7 mouse cellular contexts compared by ENCODE assay signal in the genomic region with DNA sequence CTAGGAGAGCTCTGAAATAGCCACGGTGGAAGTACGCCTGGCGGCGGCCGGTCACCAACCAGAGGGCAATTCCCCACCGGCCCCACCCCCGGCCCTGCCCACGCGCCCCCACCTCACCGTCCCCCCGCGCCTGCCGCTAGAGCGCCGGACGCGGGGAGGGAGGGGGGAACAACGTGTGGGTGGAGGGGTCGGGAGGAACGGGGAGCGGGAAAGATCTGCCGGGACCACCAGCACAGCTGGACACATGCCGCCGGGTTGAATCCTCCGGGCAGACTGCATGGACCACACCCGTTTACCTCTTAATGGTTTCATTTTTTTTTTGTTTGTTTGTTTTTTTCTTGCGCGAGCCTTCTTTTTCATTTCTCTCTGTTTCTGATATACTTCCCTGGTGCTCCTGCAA.
DNase-seq lines count a peak whose midpoint lies in the region; ATAC-seq and TF ChIP-seq lines count a peak whose summit lies in the region.

No protein-coding gene starts in this region.

- H3K4me3 ChIP-seq in CH12.LX (replicated peaks in 1 of 3; ENCODE audit: low read depth in 2 of 3, low read length in 2 of 3, poor library complexity in 1 of 3): no peak overlapping the region
- no peak overlapping the region for H3K4me3 ChIP-seq in heart, embryonic 15.5 days

- in situ Hi-C loops in CH12.LX (cut with MboI; ENCODE audit: low pct_ligation_motif_present, low pct_unique_long_range_greater_than_20kb, low sequenced_read_pairs): no loop called here

- no peaks in the 10 kb centered on the region for H3K4me1 ChIP-seq in CH12.LX (ENCODE audit: control insufficient read depth in 1 of 2, insufficient read depth in 2 of 2)
- no peaks in the 10 kb centered on the region for H3K4me1 ChIP-seq in heart, embryonic 15.5 days (replicated peaks)

- intact Hi-C loops in left cerebral cortex, postnatal 14 days (cut with DNase I): no loop called here

- H3K36me3 ChIP-seq in CH12.LX (replicated peaks in 1 of 2; ENCODE audit: control insufficient read depth in 1 of 2, insufficient read depth in 1 of 2, low read length in 1 of 2): no peaks in the 10 kb centered on the region
- no peaks in the 10 kb centered on the region for H3K36me3 ChIP-seq in heart, embryonic 15.5 days

- no peak for TF ChIP-seq EP300 in CH12.LX (IDR thresholded peaks at IDR 0.05; ENCODE audit: low read length)

- H3K27ac ChIP-seq in CH12.LX (ENCODE audit: insufficient read depth, low read depth): no peak overlapping the region
- H3K27ac ChIP-seq in heart, embryonic 15.5 days: no peak overlapping the region

- ATAC-seq in heart, embryonic 15.5 days (replicated peaks; ENCODE audit: insufficient number of reproducible peaks, insufficient read depth, low FRiP score, low read depth): peak; percentile 99
- peak; percentile 99 for ATAC-seq in megakaryocyte progenitor cell, adult 5-6 weeks (replicated peaks; ENCODE audit: poor library complexity)

- no peaks in the 10 kb centered on the region for H3K79me2 ChIP-seq in CH12.LX (replicated peaks; ENCODE audit: control insufficient read depth, extremely low read depth, insufficient read depth, poor library complexity, severe bottlenecking)

- no peaks in the 10 kb centered on the region for H3K27me3 ChIP-seq in CH12.LX (replicated peaks)
- H3K27me3 ChIP-seq in heart, embryonic 15.5 days: no peaks in the 10 kb centered on the region

- DNase-seq in CH12.LX (ENCODE audit: extremely low read depth): peak; percentile 92
- DNase-seq in T-cell, adult 2 months (ENCODE audit: low spot score): peak; percentile 49
- DNase-seq in embryo, embryonic 10 days (ENCODE audit: low spot score): peak; percentile 83
- DNase-seq in left cerebral cortex, postnatal 14 days (ENCODE audit: low spot score in 2 of 2): peak; percentile 22 to 61
- DNase-seq in right cerebral cortex, postnatal 4 days: peak; percentile 85

- TF ChIP-seq POLR2A in CH12.LX (IDR thresholded peaks at IDR 0.05; ENCODE audit: low read depth, low read length): no peak

- no peak overlapping the region for H3K4me2 ChIP-seq in CH12.LX (ENCODE audit: insufficient read depth, low read depth, poor library complexity, severe bottlenecking)
- no peak overlapping the region for H3K4me2 ChIP-seq in heart, embryonic 15.5 days

- peaks cover 4% of the 10 kb centered on the region for H3K9me3 ChIP-seq in CH12.LX (replicated peaks; ENCODE audit: low read length)
- H3K9me3 ChIP-seq in heart, embryonic 15.5 days (replicated peaks): no peaks in the 10 kb centered on the region; the same call in 1 of the 2 replicates

- TF ChIP-seq CTCF in CH12.LX (conservative IDR thresholded peaks at IDR 0.05 in 1 of 2, IDR thresholded peaks at IDR 0.05 in 1 of 2; ENCODE audit: low read depth in 2 of 2, low read length in 2 of 2): no peak

- no peak overlapping the region for H3K9ac ChIP-seq in CH12.LX (ENCODE audit: insufficient read depth, low read depth)
- no peak overlapping the region for H3K9ac ChIP-seq in heart, embryonic 15.5 days

- TF ChIP-seq RAD21 in CH12.LX (IDR thresholded peaks at IDR 0.05; ENCODE audit: low read depth, low read length): no peak

- dilution Hi-C loops in CH12.LX (cut with MboI; ENCODE audit: extremely low pct_ligation_motif_present, extremely low pct_unique_long_range_greater_than_20kb, low sequenced_read_pairs): no loop called here

- 39% methylated on average over 28 of the region's 28 CpGs for WGBS in heart, embryonic 15.5 days

TF ChIP-seq in CH12.LX, 34 proteins besides CTCF, POLR2A, EP300 and RAD21:
- no peak for TF ChIP-seq USF1 (IDR thresholded peaks at IDR 0.05; ENCODE audit: low read depth, low read length)
- no peak for TF ChIP-seq ZMIZ1 (IDR thresholded peaks at IDR 0.05; ENCODE audit: low read depth, low read length)
- TF ChIP-seq MXI1 (IDR thresholded peaks at IDR 0.05; ENCODE audit: low read depth, low read length): no peak
- no peak for TF ChIP-seq JUN (IDR thresholded peaks at IDR 0.05; ENCODE audit: insufficient read depth, low read depth, low read length)
- TF ChIP-seq BHLHE40 (IDR thresholded peaks at IDR 0.05; ENCODE audit: low read depth, low read length): no peak
- no peak for TF ChIP-seq IRF4 (IDR thresholded peaks at IDR 0.05; ENCODE audit: low read depth, low read length)
- TF ChIP-seq MYC (IDR thresholded peaks at IDR 0.05; ENCODE audit: low read depth, low read length): no peak
- no peak for TF ChIP-seq MAZ (IDR thresholded peaks at IDR 0.05; ENCODE audit: low read depth, low read length)
- no peak for TF ChIP-seq UBTF (IDR thresholded peaks at IDR 0.05; ENCODE audit: low read depth, low read length)
- TF ChIP-seq SMC3 (IDR thresholded peaks at IDR 0.05; ENCODE audit: low read depth, low read length): no peak
- TF ChIP-seq KAT2A (IDR thresholded peaks at IDR 0.05; ENCODE audit: insufficient replicate concordance, low read length): no peak
- no peak for TF ChIP-seq RCOR1 (conservative IDR thresholded peaks at IDR 0.05; ENCODE audit: low read depth, low read length)
- TF ChIP-seq ETS1 (conservative IDR thresholded peaks at IDR 0.05; ENCODE audit: low read depth, low read length): no peak
- TF ChIP-seq NRF1 (IDR thresholded peaks at IDR 0.05; ENCODE audit: low read depth, low read length): no peak
- no peak for TF ChIP-seq ZKSCAN1 (IDR thresholded peaks at IDR 0.05; ENCODE audit: borderline replicate concordance, low read depth, low read length)
- no peak for TF ChIP-seq MAFK (IDR thresholded peaks at IDR 0.05; ENCODE audit: insufficient replicate concordance, low read length)
- no peak for TF ChIP-seq JUND (conservative IDR thresholded peaks at IDR 0.05; ENCODE audit: low read depth, low read length)

Comparison
In these comparisons a context has a peak if more than half of its experiments do, and no peak if none do; other contexts are left out.
1. DNase-seq: peak in every context shown above with its lines; median percentile 92 in CH12.LX; 85 in right cerebral cortex, postnatal 4 days; 83 in embryo, embryonic 10 days; 49 in T-cell, adult 2 months; 42 in left cerebral cortex, postnatal 14 days.